Mouse (Mus musculus) megakaryocyte-erythroid progenitor cell, adult 5-6 weeks (primary cell): ENCODE measurements around the gene Kif1b. TPM values are rescaled to one million over a fixed set of nuclear protein-coding genes. Genes with fewer than 3 reads are reported as not detected.
"Not testable (repeated sequence)": the region's sequence is repeated elsewhere in the genome, so short reads cannot be mapped to it uniquely, and the experiment has no call there.

Experiments
- ATAC-seq: replicated peaks from 2 replicates; pipeline ENCODE4 v1.8.0; 2016; ENCODE audit warnings: mild to moderate bottlenecking, inconsistent platforms; ENCODE audit not compliant: severe bottlenecking, poor library complexity, low FRiP score, low TSS enrichment
- total RNA-seq, 2 experiments: library from RNA; stranded (forward) in 1 of 2; stranded (reverse) in 1 of 2; fragments of 200-1000, 215-1000 nt in 1 of 2; fragments of >200 nt in 1 of 2; fragmentation: Nextera tagmentation in 1 of 2; gene quantifications; 2 replicates each; pipeline ENCODE4 v1.2.3; 2014 to 2017

Kif1b gene
- total RNA-seq, 2 experiments from 2014 or later = 4.6 to 8.1 TPM

- no peak for ATAC-seq
These were observed 60.8 kb downstream of the Kif1b start for GRCm38 (mm10) chr4:149246578-149247155.

- ATAC-seq = no peak
These were observed 70.5 kb downstream of the Kif1b start for GRCm38 (mm10) chr4:149237011-149237410.

- no peak for ATAC-seq
These were observed 73.6 kb downstream of the Kif1b start for GRCm38 (mm10) chr4:149233938-149234337.

GRCm38 (mm10) chr4:149228682-149229081 lies 78.8 kb downstream of the Kif1b start:
- ATAC-seq = not testable (repeated sequence)

- ATAC-seq = no peak
These were observed 79.2 kb downstream of the Kif1b start for GRCm38 (mm10) chr4:149228256-149228655.

- ATAC-seq = no peak
These were observed 81.2 kb downstream of the Kif1b start for GRCm38 (mm10) chr4:149226311-149226710.

GRCm38 (mm10) chr4:149223453-149223852 lies 84.0 kb downstream of the Kif1b start:
- no peak for ATAC-seq

- no peak for ATAC-seq
These were observed 87.0 kb downstream of the Kif1b start for GRCm38 (mm10) chr4:149220481-149220880.

- ATAC-seq = no peak
These were observed 87.4 kb downstream of the Kif1b start for GRCm38 (mm10) chr4:149220042-149220473.

- no peak for ATAC-seq
These were observed 88.0 kb downstream of the Kif1b start for GRCm38 (mm10) chr4:149219401-149220041.

- no peak for ATAC-seq
These were observed 89.0 kb downstream of the Kif1b start for GRCm38 (mm10) chr4:149218476-149218875.

GRCm38 (mm10) chr4:149215982-149216381 lies 91.5 kb downstream of the Kif1b start:
- no peak for ATAC-seq

GRCm38 (mm10) chr4:149215397-149215796 lies 92.1 kb downstream of the Kif1b start:
- no peak for ATAC-seq

- not testable (repeated sequence) for ATAC-seq
These were observed 93.0 kb downstream of the Kif1b start for GRCm38 (mm10) chr4:149214468-149214867.

- ATAC-seq = no peak
These were observed 94.0 kb downstream of the Kif1b start for GRCm38 (mm10) chr4:149213466-149213865.

GRCm38 (mm10) chr4:149211441-149211840 lies 96.1 kb downstream of the Kif1b start:
- ATAC-seq = not testable (repeated sequence)

GRCm38 (mm10) chr4:149202467-149202866 lies 105.0 kb downstream of the Kif1b start:
- no peak for ATAC-seq

- ATAC-seq = no peak
These were observed 106.4 kb downstream of the Kif1b start for GRCm38 (mm10) chr4:149201110-149201509.

GRCm38 (mm10) chr4:149197180-149197579 lies 110.3 kb downstream of the Kif1b start:
- ATAC-seq = no peak

- no peak for ATAC-seq
These were observed 116.4 kb downstream of the Kif1b start for GRCm38 (mm10) chr4:149191103-149191502.

- ATAC-seq = no peak
These were observed 118.9 kb downstream of the Kif1b start for GRCm38 (mm10) chr4:149188563-149188962.
